Mouse (Mus musculus) liver, embryonic 13.5 days (tissue): ENCODE measurements around the gene Magel2. TPM values are rescaled to one million over a fixed set of nuclear protein-coding genes. Genes with fewer than 3 reads are reported as not detected.

Experiments
- ATAC-seq: fragments of 200-750 bp; cut with Nextera tagmentation; 2 replicates; pipeline ENCODE4 v1.8.0; 2017; ENCODE audit warnings: low read depth, mild to moderate bottlenecking, moderate number of reproducible peaks, moderate library complexity
- DNase-seq: peaks from one replicate; pipeline ENCODE4 v3.0.0; 2022
- H3K27ac ChIP-seq: fragments of 300-500 bp; sonication (generic); 2 replicates; pipeline ENCODE4 v1.5.1; 2015; ENCODE audit warnings: moderate library complexity, mild to moderate bottlenecking, inconsistent platforms
- H3K27me3 ChIP-seq: fragments of 300-500 bp; sonication (generic); 2 replicates; pipeline ENCODE4 v1.6.1; 2015; ENCODE audit warnings: mild to moderate bottlenecking, inconsistent platforms
- H3K36me3 ChIP-seq: fragments of 300-500 bp; sonication (generic); 2 replicates; pipeline ENCODE4 v1.6.1; 2015; ENCODE audit warnings: mild to moderate bottlenecking, inconsistent platforms
- H3K4me1 ChIP-seq: fragments of 300-500 bp; sonication (generic); replicated peaks from 2 replicates; pipeline ENCODE4 v1.6.1; 2015; ENCODE audit warnings: inconsistent platforms
- H3K4me2 ChIP-seq: fragments of 300-500 bp; sonication (generic); 2 replicates; pipeline ENCODE4 v1.6.1; 2015; ENCODE audit warnings: inconsistent platforms, mild to moderate bottlenecking, moderate library complexity
- H3K4me3 ChIP-seq: fragments of 300-500 bp; sonication (generic); replicated peaks from 2 replicates; pipeline ENCODE4 v1.5.1; 2015; ENCODE audit warnings: mild to moderate bottlenecking, inconsistent platforms
- H3K9ac ChIP-seq: fragments of 300-500 bp; sonication (generic); 2 replicates; pipeline ENCODE4 v1.6.1; 2015; ENCODE audit warnings: mild to moderate bottlenecking, inconsistent platforms
- H3K9me3 ChIP-seq: fragments of 300-500 bp; sonication (generic); replicated peaks from 2 replicates; pipeline ENCODE4 v1.6.1; 2016; ENCODE audit warnings: inconsistent platforms
- WGBS: fragments of 180-500 bp; shearing (Covaris S2); methylation state at CpG from one replicate; pipeline ENCODE4 v1.1.7; 2015; ENCODE audit not compliant: insufficient replicate concordance; 5-methylcytosine and 5-hydroxymethylcytosine counted together
- polyA plus RNA-seq: library from polyadenylated mRNA; unstranded; fragments of >200 nt; fragmentation: Nextera tagmentation; extraction: Ambion mirVana; gene quantifications from 2 replicates; pipeline ENCODE4 v1.2.1, GENCODE M21; 2015

The Magel2 gene
- polyA plus RNA-seq, 1 experiment from 2014 or later = 0.09 TPM

GRCm38 (mm10) chr7:62423210-62423609, 46.4 kb downstream of the Magel2 start:
- no peak overlapping the region for H3K4me3 ChIP-seq
- DNase-seq = no peak
- H3K9ac ChIP-seq = no peak overlapping the region
- no peak for ATAC-seq
- H3K9me3 ChIP-seq = no peaks in the 10 kb centered on the region
- no peak overlapping the region for H3K4me2 ChIP-seq
- WGBS = 39% methylated on average over 4 of the region's 4 CpGs
- H3K4me1 ChIP-seq = no peaks in the 10 kb centered on the region
- H3K27me3 ChIP-seq = no peaks in the 10 kb centered on the region
- H3K36me3 ChIP-seq = no peaks in the 10 kb centered on the region
- no peak overlapping the region for H3K27ac ChIP-seq

DNA sequence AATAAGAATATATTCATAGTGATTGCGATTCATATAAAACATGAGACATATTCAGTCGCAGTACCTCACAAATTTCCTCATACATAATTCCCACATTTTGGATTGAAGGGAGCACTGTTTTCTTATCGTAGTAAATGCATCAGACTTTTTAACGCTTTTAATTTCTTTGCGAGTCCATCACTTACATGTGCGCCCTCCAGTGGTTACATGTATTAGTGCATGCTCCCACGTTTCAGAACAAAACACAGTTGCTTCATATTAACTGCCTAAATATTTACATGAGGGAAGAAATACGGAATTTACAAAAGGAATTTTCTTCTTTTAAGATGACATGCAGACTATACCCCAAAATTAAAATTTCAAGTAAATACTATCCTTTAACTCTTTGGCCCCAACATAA, 51.5 kb downstream of the Magel2 start:
- H3K9ac ChIP-seq = no peak overlapping the region
- H3K27ac ChIP-seq = no peak overlapping the region
- DNase-seq (no peak), ATAC-seq (no peak)
- no peaks in the 10 kb centered on the region for H3K4me1 ChIP-seq
- no peaks in the 10 kb centered on the region for H3K36me3 ChIP-seq
- H3K9me3 ChIP-seq = no peaks in the 10 kb centered on the region
- H3K4me2 ChIP-seq = no peak overlapping the region
- WGBS = 19% methylated on average over 8 of the region's 8 CpGs
- no peak overlapping the region for H3K4me3 ChIP-seq
- no peaks in the 10 kb centered on the region for H3K27me3 ChIP-seq

Other genes with a start within 250 kb of the Magel2 start
- gene Ndn, start 30.4 kb upstream of the Magel2 start, polyA plus RNA-seq = 6.6 and 7.5 TPM in 2 replicates
- gene Mkrn3, start 43.1 kb downstream of the Magel2 start, polyA plus RNA-seq = 0.24 and 0.52 TPM in 2 replicates
- gene Peg12, start 87.5 kb downstream of the Magel2 start, polyA plus RNA-seq = 4.1 and 4.6 TPM in 2 replicates